Mouse (Mus musculus): ENCODE results near the gene 3110018I06Rik.

The 3110018I06Rik gene

GRCm38 (mm10) chr12:107488371-107488770, at the start of gene 3110018I06Rik:
TSS of gene 3110018I06Rik (plus strand) at chr12:107488632.
- ChIA-PET CTCF (no interaction called here), POLR2A (no interaction called here)

DNA sequence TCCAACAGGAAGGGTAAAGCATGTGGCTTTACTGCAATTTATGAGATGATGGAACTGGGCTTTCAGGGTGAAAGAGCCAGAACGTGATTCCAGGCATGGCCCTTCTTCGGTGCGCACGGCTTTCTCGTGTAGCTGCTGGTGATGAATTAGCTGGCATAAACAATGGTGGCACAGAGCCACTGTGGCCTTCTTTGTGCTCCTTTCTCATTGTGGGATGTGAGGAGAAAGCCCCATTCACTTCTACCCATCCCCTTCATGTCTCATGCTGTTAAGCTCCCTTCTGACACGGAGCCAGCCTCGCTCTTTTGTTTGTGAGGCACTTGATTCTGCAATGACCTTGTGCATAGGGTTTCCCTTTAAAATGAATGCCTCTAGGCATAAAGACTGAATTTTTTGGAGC, 43.8 kb upstream of the 3110018I06Rik start:
- POLR2A ChIA-PET = no interaction called here
- CTCF ChIA-PET = no interaction called here

DNA sequence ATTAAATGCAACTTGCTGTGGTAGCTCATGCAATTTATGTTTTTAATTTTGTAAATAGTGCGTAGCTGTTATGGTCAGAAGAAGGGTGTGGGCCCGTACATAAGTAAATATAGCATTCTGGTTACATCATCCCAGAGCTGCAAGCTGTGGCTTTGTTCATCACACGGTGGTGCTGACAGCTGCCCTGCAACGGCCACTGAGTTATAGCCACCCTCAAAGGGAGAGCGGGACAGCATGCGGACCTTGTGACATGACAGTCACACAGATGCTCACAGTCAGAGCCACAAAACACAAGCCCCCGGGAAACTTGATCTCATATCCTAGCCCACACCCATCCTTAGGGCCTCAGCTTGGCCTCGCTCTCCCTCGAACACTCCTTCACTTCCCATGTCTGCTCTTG, 30.6 kb upstream of the 3110018I06Rik start:
- ChIA-PET CTCF (no interaction called here), POLR2A (no interaction called here)

GRCm38 (mm10) chr12:107464731-107465130, 23.7 kb upstream of the 3110018I06Rik start:
- ChIA-PET CTCF (no interaction called here), POLR2A (no interaction called here)

DNA sequence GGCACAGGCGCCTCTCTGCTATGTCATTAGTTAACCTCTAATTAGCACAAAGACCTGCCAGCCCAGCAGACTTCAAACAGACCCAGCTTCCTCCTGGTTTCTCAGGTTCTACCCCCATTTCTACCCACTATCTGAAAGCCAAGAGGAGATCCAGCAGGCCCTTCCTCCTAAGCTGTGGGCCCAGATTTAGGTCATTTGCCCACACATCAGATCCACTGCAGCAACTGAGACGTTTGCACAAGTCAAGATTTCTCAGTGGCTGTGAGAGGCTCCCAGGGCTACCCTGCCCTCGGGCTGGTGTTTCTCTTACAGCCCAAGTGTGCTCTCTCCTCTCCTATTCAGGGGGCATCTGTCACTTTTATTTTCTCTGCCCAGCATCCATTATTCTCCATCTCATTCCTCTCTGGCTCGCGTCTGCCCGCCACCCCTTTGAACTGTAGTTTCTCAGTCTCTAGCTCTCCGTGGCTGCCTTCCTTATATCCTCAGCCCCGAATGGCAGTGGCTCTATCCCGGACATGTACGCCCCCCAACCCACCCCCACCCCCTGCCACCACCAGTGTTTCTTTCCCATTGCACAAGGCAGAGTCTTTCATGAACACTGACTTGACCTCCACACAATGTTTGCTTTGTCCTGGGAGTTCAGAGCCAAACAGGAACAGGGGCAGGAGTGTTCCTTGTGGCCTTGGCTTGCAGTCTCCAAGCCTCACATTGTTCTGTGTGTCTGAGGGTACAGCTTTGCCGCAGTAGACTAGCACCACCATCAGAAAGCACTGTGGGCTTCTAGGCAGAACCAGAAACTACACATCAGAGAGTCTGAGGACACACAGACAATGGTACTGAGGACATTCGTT, 11.8 kb upstream of the 3110018I06Rik start:
- POLR2A ChIA-PET = interaction anchor here in 1 of 4 experiments (0.7 kb wide), 1 partner anchor 27 kb away, joined by 3 read pairs; no protein-coding TSS in a partner anchor
- CTCF ChIA-PET = no interaction called here

DNA sequence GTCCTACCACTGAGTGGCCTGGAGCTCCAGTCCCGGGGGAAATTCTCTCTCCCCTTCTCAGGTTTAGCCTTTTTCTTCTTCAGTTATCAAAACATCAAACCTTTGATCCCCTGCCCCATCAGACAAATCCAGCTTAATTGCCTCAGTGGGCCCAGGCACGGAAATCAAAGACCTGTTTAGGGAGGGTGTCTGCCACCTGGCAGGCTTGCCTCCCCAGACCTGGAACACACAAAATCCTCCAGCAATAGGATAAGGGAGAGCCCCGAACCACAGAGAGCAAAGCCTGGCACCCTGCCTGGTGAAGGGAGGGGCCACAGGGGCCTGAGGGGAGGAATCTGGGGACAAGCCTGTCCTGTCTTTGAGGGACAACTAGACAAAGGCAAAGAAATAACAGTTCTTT, 9.1 kb upstream of the 3110018I06Rik start:
- ChIA-PET POLR2A (no interaction called here), CTCF (no interaction called here)

DNA sequence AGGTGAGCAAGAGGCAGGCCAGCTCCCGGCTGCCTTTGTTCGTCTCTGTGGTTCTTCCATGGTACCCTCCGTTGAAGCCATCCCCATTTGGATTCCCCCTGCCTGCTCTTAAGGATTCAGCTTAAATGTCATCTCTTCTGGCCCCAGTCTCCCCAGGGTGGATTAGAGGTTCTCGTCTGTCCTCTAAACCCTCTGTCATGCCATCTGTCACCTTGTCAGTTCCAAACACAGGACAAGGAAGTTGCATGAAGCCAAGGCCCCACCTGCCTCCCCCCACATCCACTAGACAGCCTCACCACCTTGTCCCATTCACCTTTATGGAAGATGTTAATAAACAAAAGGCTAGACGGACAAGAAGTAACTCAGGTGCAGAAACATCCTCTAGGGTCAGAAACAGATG, 5.4 kb upstream of the 3110018I06Rik start:
- CTCF ChIA-PET = no interaction called here
- POLR2A ChIA-PET = interaction anchor here in 1 of 4 experiments (0.6 kb wide), 1 partner anchor 8 kb away, joined by 3 read pairs; no protein-coding TSS in a partner anchor

- POLR2A ChIA-PET = no interaction called here
- CTCF ChIA-PET = no interaction called here
Observed at GRCm38 (mm10) chr12:107491344-107491743, 2.9 kb downstream of the 3110018I06Rik start.

DNA sequence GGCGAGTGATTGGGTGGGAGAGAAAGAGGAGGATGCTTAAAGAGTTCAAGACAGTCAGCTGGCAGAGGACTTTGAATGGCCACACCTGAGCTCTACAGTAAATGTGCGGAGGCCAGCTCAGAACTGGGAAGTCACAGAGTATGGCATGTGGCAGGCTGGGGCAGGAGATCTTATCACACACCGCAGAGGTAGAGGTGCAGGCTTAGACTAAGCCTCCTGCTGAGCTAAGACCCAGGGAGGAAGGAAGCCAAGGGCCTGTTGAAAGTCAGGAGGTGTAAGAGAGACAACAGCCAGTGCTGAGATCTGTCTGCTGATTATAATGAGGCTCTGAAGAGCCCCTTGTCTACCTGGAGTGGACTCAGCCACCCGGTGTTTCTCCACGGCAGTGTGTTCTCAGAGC, 8.5 kb downstream of the 3110018I06Rik start:
- CTCF ChIA-PET = interaction anchor here in 2 of 4 experiments (0.6 kb wide), 3 partner anchors 59 to 410 kb away, joined by 3 to 4 read pairs (median 3); no protein-coding TSS in a partner anchor
- POLR2A ChIA-PET = no interaction called here

DNA sequence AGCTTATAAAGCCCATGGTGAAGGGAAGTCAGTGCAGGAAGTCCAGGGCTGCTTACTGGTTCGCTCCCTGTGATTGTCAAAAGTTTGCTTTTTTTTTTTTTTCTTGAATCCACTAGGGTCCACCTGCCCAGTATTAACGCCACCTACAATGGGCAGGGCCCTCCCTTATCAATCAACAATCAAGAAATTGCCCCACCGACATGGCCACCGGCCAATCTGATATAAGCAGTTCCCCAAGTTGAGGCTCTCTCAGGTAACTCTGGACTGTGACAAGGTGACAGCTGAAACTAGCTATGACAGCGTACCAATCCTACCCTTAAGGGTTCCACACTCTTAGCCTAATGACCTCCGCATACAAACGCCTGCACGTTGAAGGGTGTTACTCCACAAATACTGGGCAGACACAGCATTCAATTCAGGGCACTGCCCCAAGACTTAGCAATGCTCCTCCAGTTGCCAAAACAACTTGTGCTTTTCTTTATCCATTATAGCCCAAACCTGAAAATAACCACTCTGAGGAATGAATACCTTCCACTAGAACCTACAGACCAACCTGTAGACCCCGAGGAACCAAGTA, 21.3 kb downstream of the 3110018I06Rik start:
- ChIA-PET POLR2A (no interaction called here), CTCF (no interaction called here)

GRCm38 (mm10) chr12:107511112-107511511, 22.7 kb downstream of the 3110018I06Rik start:
- ChIA-PET CTCF (interaction anchor here in 2 of 4 experiments (0.6 to 0.7 kb wide), 2 partner anchors 102 to 831 kb away, joined by 3 to 12 read pairs; no protein-coding TSS in a partner anchor), POLR2A (no interaction called here)

- CTCF ChIA-PET = interaction anchor here in 1 of 4 experiments (0.6 kb wide), 1 partner anchor 450 kb away, joined by 3 read pairs; no protein-coding TSS in a partner anchor
- POLR2A ChIA-PET = no interaction called here
Observed at GRCm38 (mm10) chr12:107516265-107517217, 28.1 kb downstream of the 3110018I06Rik start.

- CTCF ChIA-PET = no interaction called here
- POLR2A ChIA-PET = interaction anchor here in 1 of 4 experiments (0.6 kb wide), 1 partner anchor 21 kb away, joined by 3 read pairs; no protein-coding TSS in a partner anchor
Observed at GRCm38 (mm10) chr12:107520941-107521340, 32.5 kb downstream of the 3110018I06Rik start.

- POLR2A ChIA-PET = interaction anchor here in 2 of 4 experiments (0.6 to 1.4 kb wide), 3 partner anchors 25 to 1572 kb away, joined by 3 to 4 read pairs (median 3); no protein-coding TSS in a partner anchor
- CTCF ChIA-PET = no interaction called here
Observed at GRCm38 (mm10) chr12:107528346-107528880, 40.0 kb downstream of the 3110018I06Rik start.

DNA sequence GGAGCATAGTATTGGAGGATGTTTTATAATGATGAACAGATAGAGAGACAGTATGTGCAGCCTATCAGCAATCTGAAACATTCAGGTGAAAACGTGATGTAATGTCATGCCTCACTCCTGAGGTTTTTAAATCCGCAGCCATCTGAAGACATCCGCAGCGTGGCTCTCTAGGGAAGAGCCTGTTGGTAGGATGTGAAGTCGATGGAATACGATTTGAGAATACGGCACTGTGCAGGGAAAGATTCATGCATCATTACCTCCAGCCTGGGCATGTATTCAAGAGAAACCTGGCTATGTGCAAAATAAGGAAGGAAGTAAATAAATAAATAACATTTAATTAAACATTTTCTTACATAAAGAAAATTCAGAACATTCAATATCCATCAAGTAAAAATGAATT, 44.4 kb downstream of the 3110018I06Rik start:
- CTCF ChIA-PET = no interaction called here
- POLR2A ChIA-PET = no interaction called here

Data from embryonic stem cell, embryonic (primary cell).